Mouse (Mus musculus) MEL (cell line): Measurements from ENCODE around the gene Zfp113. TPM values are rescaled to one million over a fixed set of nuclear protein-coding genes. Genes with fewer than 3 reads are reported as not detected.
A peak's percentile ranks its signal among the peaks of the same experiment; 100 is the strongest.

Experiments used
- DNase-seq: peaks from one replicate; pipeline ENCODE4 v3.0.0; 2011; ENCODE audit warnings: low read depth, low spot score
- H3K27ac ChIP-seq: 2 replicates; pipeline ENCODE4 v1.5.1; 2012; ENCODE audit warnings: low read depth, mild to moderate bottlenecking, control low read depth, low read length, moderate library complexity; ENCODE audit not compliant: control insufficient read depth
- H3K27me3 ChIP-seq, 2 experiments: fragments of 150-350 bp in 1 of 2; sonication (generic) in 1 of 2; 2 replicates each; pipeline ENCODE4 v1.6.1; 2012; ENCODE audit warnings: low read length in 2 of 2, mild to moderate bottlenecking in 2 of 2, improper control_type of control experiment in 1 of 2, moderate library complexity in 1 of 2; ENCODE audit not compliant: insufficient read depth in 2 of 2, control insufficient read depth in 1 of 2
- H3K36me3 ChIP-seq, 2 experiments: 2 replicates each; pipeline ENCODE4 v1.6.1; 2012 to 2014; ENCODE audit warnings: low read length in 2 of 2, improper control_type of control experiment in 1 of 2, inconsistent platforms in 1 of 2, mild to moderate bottlenecking in 1 of 2; ENCODE audit not compliant: insufficient read depth in 2 of 2, control insufficient read depth in 1 of 2
- H3K4me1 ChIP-seq, 2 experiments: fragments of 150-350 bp in 1 of 2; sonication (generic) in 1 of 2; 2 replicates each; pipeline ENCODE4 v1.6.1; 2012; ENCODE audit warnings: low read length in 2 of 2, improper control_type of control experiment in 1 of 2, mild to moderate bottlenecking in 1 of 2; ENCODE audit not compliant: insufficient read depth in 2 of 2, control insufficient read depth in 1 of 2
- H3K4me3 ChIP-seq, 2 experiments: fragments of 150-350 bp in 1 of 2; sonication (generic) in 1 of 2; 2 replicates each; pipeline ENCODE4 v1.5.1; 2012; ENCODE audit warnings: low read depth in 2 of 2, low read length in 2 of 2, mild to moderate bottlenecking in 2 of 2, moderate library complexity in 2 of 2, control low read depth in 1 of 2, improper control_type of control experiment in 1 of 2; ENCODE audit not compliant: control insufficient read depth in 1 of 2, insufficient read depth in 1 of 2
- H3K79me2 ChIP-seq: 2 replicates; pipeline ENCODE4 v1.6.1; 2012; ENCODE audit warnings: mild to moderate bottlenecking, low read length, moderate library complexity; ENCODE audit not compliant: control insufficient read depth, poor library complexity, insufficient read depth
- H3K9ac ChIP-seq: 2 replicates; pipeline ENCODE4 v1.6.1; 2012; ENCODE audit warnings: low read depth, mild to moderate bottlenecking, control low read depth, low read length, moderate library complexity; ENCODE audit not compliant: control insufficient read depth, poor library complexity, severe bottlenecking
- H3K9me3 ChIP-seq: fragments of 150-350 bp; sonication (generic); replicated peaks from 2 replicates; pipeline ENCODE4 v1.6.1; 2012; ENCODE audit warnings: mild to moderate bottlenecking, low read length, improper control_type of control experiment, moderate library complexity; ENCODE audit not compliant: insufficient read depth
- E2F4 ChIP-seq: IDR thresholded peaks from 2 replicates; pipeline ENCODE4 v1.6.1; 2011; ENCODE audit warnings: low read depth, low read length, improper control_type of control experiment, borderline replicate concordance
- HCFC1 ChIP-seq: IDR thresholded peaks from 2 replicates; pipeline ENCODE4 v1.6.1; 2012; ENCODE audit warnings: low read depth, mild to moderate bottlenecking, inconsistent platforms, low read length, improper control_type of control experiment, moderate library complexity
- JUND ChIP-seq: IDR thresholded peaks from 2 replicates; pipeline ENCODE4 v1.6.1; 2011; ENCODE audit warnings: low read depth, mild to moderate bottlenecking, improper control_type of control experiment, low read length
- MEF2A ChIP-seq: IDR thresholded peaks from 2 replicates; pipeline ENCODE4 v1.6.1; 2014; ENCODE audit warnings: low read depth, mild to moderate bottlenecking, inconsistent platforms, low read length, improper control_type of control experiment; ENCODE audit not compliant: poor library complexity, insufficient replicate concordance, severe bottlenecking; ENCODE audit errors: extremely low read depth
- MXI1 ChIP-seq: IDR thresholded peaks from 2 replicates; pipeline ENCODE4 v1.6.1; 2011; ENCODE audit warnings: mild to moderate bottlenecking, low read depth, low read length, improper control_type of control experiment
- MYB ChIP-seq: IDR thresholded peaks from 2 replicates; pipeline ENCODE4 v1.6.1; 2011; ENCODE audit warnings: mild to moderate bottlenecking, low read depth, low read length, improper control_type of control experiment
- MYC ChIP-seq: IDR thresholded peaks from 2 replicates; pipeline ENCODE4 v1.6.1; 2011; ENCODE audit warnings: low read depth, mild to moderate bottlenecking, low read length, improper control_type of control experiment, moderate library complexity
- NELFE ChIP-seq: IDR thresholded peaks from 2 replicates; pipeline ENCODE4 v1.6.1; 2011; ENCODE audit warnings: low read depth, low read length, improper control_type of control experiment
- POLR2A ChIP-seq, 2 experiments: IDR thresholded peaks; 2 replicates each; pipeline ENCODE4 v1.6.1; 2011 to 2012; ENCODE audit warnings: low read length in 2 of 2, mild to moderate bottlenecking in 2 of 2, control low read depth in 1 of 2, improper control_type of control experiment in 1 of 2, low read depth in 1 of 2, moderate library complexity in 1 of 2; ENCODE audit not compliant: control insufficient read depth in 1 of 2, insufficient read depth in 1 of 2, poor library complexity in 1 of 2
- POLR2AphosphoS2 ChIP-seq: IDR thresholded peaks from 2 replicates; pipeline ENCODE4 v1.6.1; 2011; ENCODE audit warnings: low read length, improper control_type of control experiment
- RAD21 ChIP-seq: IDR thresholded peaks from 2 replicates; pipeline ENCODE4 v1.6.1; 2011; ENCODE audit warnings: mild to moderate bottlenecking, low read depth, low read length, improper control_type of control experiment
- SIN3A ChIP-seq: IDR thresholded peaks from 2 replicates; pipeline ENCODE4 v1.6.1; 2012; ENCODE audit warnings: low read length, improper control_type of control experiment, inconsistent platforms
- SMC3 ChIP-seq: IDR thresholded peaks from 2 replicates; pipeline ENCODE4 v1.6.1; 2011; ENCODE audit warnings: low read depth, low read length, improper control_type of control experiment
- TCF12 ChIP-seq: IDR thresholded peaks from 2 replicates; pipeline ENCODE4 v1.6.1; 2014; ENCODE audit warnings: low read depth, mild to moderate bottlenecking, inconsistent platforms, low read length, improper control_type of control experiment, moderate library complexity
- USF1 ChIP-seq: IDR thresholded peaks from 2 replicates; pipeline ENCODE4 v1.6.1; 2014; ENCODE audit warnings: low read depth, mild to moderate bottlenecking, inconsistent platforms, low read length, improper control_type of control experiment, moderate library complexity
- ZC3H11A ChIP-seq: IDR thresholded peaks from 2 replicates; pipeline ENCODE4 v1.6.1; 2012; ENCODE audit warnings: low read depth, mild to moderate bottlenecking, inconsistent platforms, low read length, improper control_type of control experiment
- ZMIZ1 ChIP-seq: IDR thresholded peaks from 2 replicates; pipeline ENCODE4 v1.6.1; 2012; ENCODE audit warnings: low read depth, mild to moderate bottlenecking, inconsistent platforms, low read length, improper control_type of control experiment, moderate library complexity
- polyA plus RNA-seq, 2 experiments: library from polyadenylated mRNA; stranded (reverse) in 1 of 2; unstranded in 1 of 2; fragments of >175 nt in 1 of 2; fragments of >200 nt in 1 of 2; gene quantifications; 2 replicates each; pipeline versions ENCODE4 v1.2.1 to v1.2.4; 2012; ENCODE audit warnings: low replicate concordance in 2 of 2, low read depth in 1 of 2; ENCODE audit not compliant: insufficient read length in 2 of 2, insufficient read depth in 1 of 2, missing spikeins in 1 of 2
- total RNA-seq: library from RNA; depleted of rRNA; stranded (reverse); fragments of 300-350 nt; gene quantifications from 2 replicates; pipeline ENCODE4 v1.2.3, GENCODE M21; 2012

The Zfp113 gene
- total and polyA plus RNA-seq, 3 experiments: 6.8 to 6.9 TPM; not detected in 1

- TF ChIP-seq RAD21 (no peak), SMC3 (0 out of 2 replicates have a peak, but pooled peaks have one; percentile 1), POLR2AphosphoS2 (peak; percentile 58; the same call in 1 of the 2 replicates), USF1 (peak; percentile 42), SIN3A (peak; percentile 94), POLR2A (IDR thresholded peaks at IDR 0.05; ENCODE audit: control insufficient read depth in 1 of 2, insufficient read depth in 1 of 2, low read depth in 1 of 2, low read length in 2 of 2, poor library complexity in 1 of 2) (peak; percentile 79 to 81)
Measured at GRCm38 (mm10) chr5:138160842-138161665, 5.5 kb upstream of the Zfp113 start, which contains the start of gene Cops6 (continued).

GRCm38 (mm10) chr5:138160224-138160762, 4.7 kb upstream of the Zfp113 start:
- peak; percentile 53 for DNase-seq
- no peak overlapping the region for H3K27ac ChIP-seq
- TF ChIP-seq MEF2A (no peak), TCF12 (no peak)
- H3K9me3 ChIP-seq: no peaks in the 10 kb centered on the region
- H3K9ac ChIP-seq: peak overlapping the region; percentile 61
- H3K79me2 ChIP-seq: peaks cover 9% of the 10 kb centered on the region
- H3K27me3 ChIP-seq: no peaks in the 10 kb centered on the region
- H3K4me3 ChIP-seq: peak overlapping the region; percentile 78 to 91
- H3K4me1 ChIP-seq: peaks cover 0 to 3% of the 10 kb centered on the region in 2 experiments; a peak in 1 of 4 replicates
- H3K36me3 ChIP-seq: peaks cover 3 to 7% of the 10 kb centered on the region in 2 experiments; a peak in 1 of 4 replicates

DNA sequence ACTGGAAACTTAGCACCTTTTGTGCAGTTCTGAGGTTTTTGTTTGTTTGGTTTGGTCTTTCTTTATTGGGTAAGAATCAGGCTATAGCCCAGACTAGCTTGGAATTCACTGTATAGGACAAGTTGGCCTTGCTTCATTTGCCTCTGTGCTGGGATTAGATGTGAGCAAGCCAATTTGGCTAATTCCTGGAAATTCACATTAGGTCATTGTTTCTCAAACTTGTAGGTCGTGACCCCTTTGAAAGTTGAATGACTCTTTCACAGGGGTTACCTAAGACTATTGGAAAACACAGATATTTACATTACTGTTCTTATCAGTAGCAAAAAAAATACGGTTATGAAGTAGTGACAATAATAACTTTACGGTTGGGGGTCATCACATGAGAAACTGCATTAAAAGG, 1.2 kb downstream of the Zfp113 start:
- no peak for TF ChIP-seq MXI1
- TF ChIP-seq ZMIZ1: no peak
- no peak for TF ChIP-seq JUND
- TF ChIP-seq NELFE: no peak
- TF ChIP-seq MEF2A: no peak
- TF ChIP-seq E2F4: no peak
- TF ChIP-seq TCF12: no peak
- TF ChIP-seq MYB: no peak
- TF ChIP-seq HCFC1: no peak
- no peak for TF ChIP-seq MYC
- no peak for TF ChIP-seq ZC3H11A
- TF ChIP-seq SIN3A: no peak
- peak overlapping the region in 1 of 2 experiments; percentile 79; a peak in 1 of 4 replicates for H3K4me3 ChIP-seq
- no peaks in the 10 kb centered on the region for H3K27me3 ChIP-seq
- H3K79me2 ChIP-seq: peaks cover 5% of the 10 kb centered on the region
- no peak for DNase-seq
- no peak overlapping the region; the same call in 1 of the 2 replicates for H3K9ac ChIP-seq
- H3K36me3 ChIP-seq: peaks cover 2 to 3% of the 10 kb centered on the region in 2 experiments
- no peaks in the 10 kb centered on the region for H3K9me3 ChIP-seq
- peaks cover 0 to 4% of the 10 kb centered on the region in 2 experiments; a peak in 1 of 4 replicates for H3K4me1 ChIP-seq
- no peak overlapping the region for H3K27ac ChIP-seq
